Mouse (Mus musculus) forebrain, postnatal 0 days (tissue): ENCODE results near the gene Ythdf1. TPM values are rescaled to one million over a fixed set of nuclear protein-coding genes. Genes with fewer than 3 reads are reported as not detected.
A peak's percentile ranks its signal among the peaks of the same experiment; 100 is the strongest.

ENCODE experiments used
- ATAC-seq: fragments of 200-750 bp; cut with Nextera tagmentation; 2 replicates; pipeline ENCODE4 v1.8.0; 2017; ENCODE audit warnings: mild to moderate bottlenecking, moderate library complexity
- DNase-seq: peaks from one replicate; pipeline ENCODE4 v3.0.0-alpha.2; 2015
- H3K27ac ChIP-seq: fragments of 300-500 bp; sonication (generic); 2 replicates; pipeline ENCODE4 v1.5.1; 2014; ENCODE audit warnings: low read depth, mild to moderate bottlenecking, antibody characterized with exemption, low read length, moderate library complexity, mixed read lengths
- H3K27me3 ChIP-seq: fragments of 300-500 bp; sonication (generic); 2 replicates; pipeline ENCODE4 v1.6.1; 2014; ENCODE audit warnings: mild to moderate bottlenecking, low read length, mixed read lengths; ENCODE audit not compliant: insufficient read depth
- H3K36me3 ChIP-seq: fragments of 300-500 bp; sonication (generic); 2 replicates; pipeline ENCODE4 v1.6.1; 2014; ENCODE audit warnings: mild to moderate bottlenecking, moderate library complexity; ENCODE audit not compliant: insufficient read depth
- H3K4me1 ChIP-seq: fragments of 300-500 bp; sonication (generic); 2 replicates; pipeline ENCODE4 v1.6.1; 2014; ENCODE audit warnings: antibody characterized with exemption; ENCODE audit not compliant: insufficient read depth
- H3K4me2 ChIP-seq: fragments of 300-500 bp; sonication (generic); 2 replicates; pipeline ENCODE4 v1.6.1; 2014; ENCODE audit warnings: low read depth, mild to moderate bottlenecking, moderate library complexity
- H3K4me3 ChIP-seq: fragments of 300-500 bp; sonication (generic); 2 replicates; pipeline ENCODE4 v1.5.1; 2014; ENCODE audit warnings: low read depth, low read length, mixed read lengths
- H3K9ac ChIP-seq: fragments of 300-500 bp; sonication (generic); 2 replicates; pipeline ENCODE4 v1.6.1; 2014; ENCODE audit warnings: mild to moderate bottlenecking
- H3K9me3 ChIP-seq: fragments of 300-500 bp; sonication (generic); 2 replicates; pipeline ENCODE4 v1.6.1; 2016; ENCODE audit warnings: low read length
- CTCF ChIP-seq: sonication (generic); IDR thresholded peaks from 2 replicates; pipeline ENCODE4 v1.5.1; 2016; ENCODE audit warnings: antibody characterized with exemption, control low read depth, low read depth
- WGBS: fragments of 180-500 bp; shearing (Covaris S2); extraction: QIAGEN DNeasy Blood & Tissue Kit; methylation state at CpG from one replicate; pipeline ENCODE4 v1.1.7; 2014; 5-methylcytosine and 5-hydroxymethylcytosine counted together
- polyA plus RNA-seq: library from polyadenylated mRNA; unstranded; fragments of >200 nt; fragmentation: Nextera tagmentation; extraction: Ambion mirVana; gene quantifications from 2 replicates; pipeline ENCODE4 v1.2.1, GENCODE M21; 2015
- total RNA-seq: library from RNA; depleted of rRNA; stranded (reverse); fragments of >200 nt; gene quantifications from 2 replicates; pipeline ENCODE4 v1.2.3, GENCODE M21; 2014

Ythdf1 gene
- total and polyA plus RNA-seq, 2 experiments from 2014 or later, result 31.2 to 51.7 TPM

DNA sequence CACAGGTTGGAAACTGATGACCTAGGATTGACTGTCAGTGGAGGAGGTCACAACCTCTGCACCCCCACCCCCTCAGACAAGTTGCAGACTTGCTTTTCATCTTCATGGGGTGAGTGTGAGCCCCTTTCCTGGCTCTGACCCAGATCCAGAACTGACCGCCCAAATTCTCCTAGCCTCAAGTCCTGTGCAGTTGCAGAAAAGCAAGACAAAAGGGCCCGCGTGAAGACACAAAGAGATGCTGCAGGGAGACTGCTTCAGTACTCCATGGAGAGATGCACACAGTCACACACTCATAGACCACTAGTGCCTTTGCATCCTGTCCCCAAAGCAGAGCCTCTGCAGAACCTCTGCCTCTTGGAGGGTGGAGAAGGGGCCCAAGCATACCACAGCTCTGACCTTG, 25.4 kb downstream of the Ythdf1 start:
- WGBS, result 45% methylated on average over 3 of the region's 3 CpGs
- no peak for ATAC-seq

DNA sequence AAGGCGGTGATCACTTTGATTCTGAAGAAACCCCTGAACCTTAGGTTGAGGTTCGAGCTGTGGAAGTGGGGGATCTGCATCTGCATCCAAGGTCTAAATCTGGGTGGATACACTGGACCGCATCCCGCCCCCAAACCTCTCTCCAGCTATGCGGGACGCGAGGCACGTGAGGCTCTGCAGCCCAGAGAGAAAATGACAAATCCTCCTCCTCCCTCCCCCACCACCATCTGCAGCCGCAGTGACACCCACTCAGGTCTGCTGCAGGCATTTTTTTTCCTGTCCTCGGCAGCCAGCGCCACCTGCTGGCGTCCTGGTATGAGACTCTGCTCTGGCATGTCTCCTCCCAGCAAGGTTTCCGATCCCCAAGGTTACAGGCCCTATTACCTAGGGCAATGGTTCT, 26.0 kb downstream of the Ythdf1 start:
- TF ChIP-seq CTCF, result peak; percentile 98
- WGBS, result 0% methylated on average over 13 of the region's 13 CpGs
- Histone ChIP-seq H3K4me2 (peak overlapping the region; percentile 61), H3K4me3 (peak overlapping the region; percentile 79), H3K27me3 (no peaks in the 10 kb centered on the region; the same call in 1 of the 2 replicates), H3K36me3 (peaks cover 6% of the 10 kb centered on the region), H3K27ac (peak overlapping the region; percentile 99), H3K9me3 (no peaks in the 10 kb centered on the region), H3K9ac (peak overlapping the region; percentile 99), H3K4me1 (peaks cover 26% of the 10 kb centered on the region)
- peak; percentile 96 for DNase-seq
- ATAC-seq, result peak; percentile 53

More for the DNA sequence above, 25.4 kb downstream of the Ythdf1 start:
- H3K36me3 ChIP-seq, result peaks cover 6% of the 10 kb centered on the region
- H3K4me1 ChIP-seq, result peaks cover 20% of the 10 kb centered on the region
- H3K4me3 ChIP-seq, result peak overlapping the region; percentile 25
- no peaks in the 10 kb centered on the region for H3K9me3 ChIP-seq
- peak overlapping the region; percentile 61 for H3K4me2 ChIP-seq
- peak; percentile 31 for DNase-seq
- no peak for TF ChIP-seq CTCF
- peak overlapping the region; percentile 45 for H3K9ac ChIP-seq
- no peaks in the 10 kb centered on the region for H3K27me3 ChIP-seq
- H3K27ac ChIP-seq, result peak overlapping the region; percentile 66

GRCm38 (mm10) chr2:180894029-180894623, 26.6 kb downstream of the Ythdf1 start:
- DNase-seq, result peak; percentile 70
- H3K4me3 ChIP-seq, result peak overlapping the region; percentile 79
- H3K4me2 ChIP-seq, result peak overlapping the region; percentile 61
- 2% methylated on average over 57 of the region's 57 CpGs for WGBS
- H3K27me3 ChIP-seq, result no peaks in the 10 kb centered on the region; the same call in 1 of the 2 replicates
- ATAC-seq, result peak; percentile 19
- H3K9ac ChIP-seq, result peak overlapping the region; percentile 99
- H3K4me1 ChIP-seq, result peaks cover 31% of the 10 kb centered on the region
- H3K36me3 ChIP-seq, result peaks cover 6% of the 10 kb centered on the region
- peak overlapping the region; percentile 99 for H3K27ac ChIP-seq
- TF ChIP-seq CTCF, result no peak
- H3K9me3 ChIP-seq, result no peaks in the 10 kb centered on the region

GRCm38 (mm10) chr2:180893537-180894028, 27.2 kb downstream of the Ythdf1 start:
- H3K4me2 ChIP-seq, result peak overlapping the region; percentile 61
- H3K27me3 ChIP-seq, result no peaks in the 10 kb centered on the region; the same call in none of the 2 replicates
- peak; percentile 21 for ATAC-seq
- peaks cover 31% of the 10 kb centered on the region for H3K4me1 ChIP-seq
- peak overlapping the region; percentile 99 for H3K27ac ChIP-seq
- H3K4me3 ChIP-seq, result peak overlapping the region; percentile 79
- TF ChIP-seq CTCF, result no peak
- no peaks in the 10 kb centered on the region for H3K9me3 ChIP-seq
- peaks cover 6% of the 10 kb centered on the region for H3K36me3 ChIP-seq
- under 1% methylated on average over 48 of the region's 50 CpGs for WGBS
- DNase-seq, result no peak
- H3K9ac ChIP-seq, result peak overlapping the region; percentile 99

DNA sequence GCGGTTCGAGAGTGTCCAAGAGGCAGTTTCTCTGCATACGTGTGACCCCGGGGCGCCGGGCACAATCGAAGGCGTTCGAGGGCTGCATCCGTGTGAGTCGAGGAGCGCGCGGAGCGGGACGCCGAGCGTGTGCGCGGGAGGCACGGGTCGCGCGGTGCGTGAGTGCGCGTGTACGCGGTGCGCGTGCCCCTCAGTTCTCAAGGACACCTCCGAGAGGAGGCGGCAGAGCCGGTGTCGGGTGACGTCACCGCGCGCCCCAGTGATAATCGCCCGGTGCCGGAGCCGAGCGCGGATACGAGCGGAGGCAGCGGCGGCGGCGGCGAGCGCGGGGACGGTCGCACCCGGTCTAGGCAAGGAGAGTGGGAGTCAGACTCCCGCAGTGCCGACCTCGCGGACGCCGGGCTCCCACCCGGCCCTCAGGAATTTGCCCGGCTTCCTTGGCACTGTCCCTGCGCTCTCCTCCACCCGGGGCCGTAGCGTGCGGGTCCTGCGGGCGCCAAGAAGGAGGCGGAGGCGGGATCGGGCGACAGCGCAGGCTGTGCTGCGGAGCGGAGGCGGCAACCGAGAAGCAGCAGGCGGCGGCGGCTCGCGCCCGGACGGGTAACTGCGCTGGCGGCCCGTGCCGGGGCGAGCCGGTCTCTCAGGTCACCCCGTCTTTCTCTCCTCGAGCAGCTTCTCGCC, 27.8 kb downstream of the Ythdf1 start:
- H3K9me3 ChIP-seq, result no peaks in the 10 kb centered on the region
- DNase-seq (peak; percentile 97), ATAC-seq (peak; percentile 74)
- peaks cover 31% of the 10 kb centered on the region for H3K4me1 ChIP-seq
- peak overlapping the region; percentile 79 for H3K4me3 ChIP-seq
- H3K27me3 ChIP-seq, result no peaks in the 10 kb centered on the region; the same call in none of the 2 replicates
- TF ChIP-seq CTCF, result no peak
- peak overlapping the region; percentile 99 for H3K9ac ChIP-seq
- H3K27ac ChIP-seq, result peak overlapping the region; percentile 99
- peaks cover 6% of the 10 kb centered on the region for H3K36me3 ChIP-seq
- peak overlapping the region; percentile 61 for H3K4me2 ChIP-seq
- WGBS, result 1% methylated on average over 92 of the region's 97 CpGs

DNA sequence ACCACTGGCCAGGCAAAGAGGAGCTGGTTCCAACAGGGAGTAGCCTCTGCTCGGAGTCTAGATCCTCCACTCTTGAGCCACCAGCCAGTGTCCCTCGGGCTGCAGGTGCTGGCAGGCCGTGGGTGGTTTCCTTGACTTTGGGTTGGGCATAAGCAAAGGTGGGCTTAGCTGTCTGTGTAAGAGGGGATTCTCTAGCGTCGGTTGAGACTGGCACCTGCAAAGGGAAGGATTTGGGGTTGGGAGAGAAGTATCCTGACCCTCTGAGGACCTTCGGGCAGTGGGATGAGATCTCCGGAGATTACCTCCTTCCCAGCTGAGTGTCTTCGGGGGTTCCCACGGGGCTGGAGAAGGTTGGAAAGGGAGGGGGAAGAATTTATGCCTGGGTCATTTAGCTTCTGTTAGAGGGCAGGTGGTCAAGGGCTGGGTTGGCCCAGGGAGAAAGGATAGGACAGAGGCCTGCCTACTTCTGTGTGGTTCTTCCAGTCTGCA, 28.9 kb downstream of the Ythdf1 start:
- Histone ChIP-seq H3K4me1 (peaks cover 31% of the 10 kb centered on the region), H3K27me3 (no peaks in the 10 kb centered on the region; the same call in none of the 2 replicates), H3K36me3 (peaks cover 6% of the 10 kb centered on the region), H3K4me2 (peak overlapping the region; percentile 61), H3K9me3 (no peaks in the 10 kb centered on the region), H3K27ac (peak overlapping the region; percentile 99), H3K9ac (peak overlapping the region; percentile 99), H3K4me3 (peak overlapping the region; percentile 79)
- no peak for ATAC-seq
- peak; percentile 45 for DNase-seq
- 15% methylated on average over 9 of the region's 9 CpGs for WGBS
- TF ChIP-seq CTCF, result no peak
